Mouse (Mus musculus) testis, adult 2 months (tissue): Measurements from ENCODE around the gene AY358078. TPM values are rescaled to one million over a fixed set of nuclear protein-coding genes. Genes with fewer than 3 reads are reported as not detected.
"Not testable (repeated sequence)": the region's sequence is repeated elsewhere in the genome, so short reads cannot be mapped to it uniquely, and the experiment has no call there.

ENCODE experiments used
- H3K27ac ChIP-seq: fragments of 200-500 bp; 2 replicates; pipeline ENCODE4 v1.5.1; 2012; ENCODE audit warnings: low read depth, low read length; ENCODE audit not compliant: control insufficient read depth, insufficient read depth
- H3K27me3 ChIP-seq: fragments of 200-500 bp; 2 replicates; pipeline ENCODE4 v1.6.1; 2012; ENCODE audit warnings: mild to moderate bottlenecking, low read length, moderate library complexity; ENCODE audit not compliant: control insufficient read depth, insufficient read depth
- H3K36me3 ChIP-seq: fragments of 200-500 bp; 2 replicates; pipeline ENCODE4 v1.6.1; 2012; ENCODE audit warnings: mild to moderate bottlenecking, low read length; ENCODE audit not compliant: control insufficient read depth, insufficient read depth
- H3K4me1 ChIP-seq: fragments of 200-500 bp; 2 replicates; pipeline ENCODE4 v1.6.1; 2012; ENCODE audit warnings: low read length; ENCODE audit not compliant: control insufficient read depth, insufficient read depth
- H3K4me3 ChIP-seq: fragments of 200-500 bp; 2 replicates; pipeline ENCODE4 v1.5.1; 2012; ENCODE audit warnings: low read depth, mild to moderate bottlenecking, low read length, moderate library complexity, mixed read lengths; ENCODE audit not compliant: control insufficient read depth
- CTCF ChIP-seq: fragments of 200-500 bp; IDR thresholded peaks from 2 replicates; pipeline ENCODE4 v1.5.1; 2012; ENCODE audit warnings: low read depth, mild to moderate bottlenecking, inconsistent platforms, low read length, moderate library complexity; ENCODE audit not compliant: control insufficient read depth, insufficient read depth, insufficient replicate concordance
- POLR2A ChIP-seq: fragments of 200-500 bp; IDR thresholded peaks from 2 replicates; pipeline ENCODE4 v1.6.1; 2012; ENCODE audit warnings: low read depth, mild to moderate bottlenecking, inconsistent platforms, low read length, moderate library complexity; ENCODE audit not compliant: control insufficient read depth
- polyA plus RNA-seq: library from polyadenylated mRNA; depleted of rRNA; stranded (reverse); fragments of >200 nt; gene quantifications from 2 replicates; pipeline ENCODE4 v1.2.3, GENCODE M21; 2012; rRNA removed

AY358078 gene
- polyA plus RNA-seq = 1.1 and 1.3 TPM in 2 replicates

DNA sequence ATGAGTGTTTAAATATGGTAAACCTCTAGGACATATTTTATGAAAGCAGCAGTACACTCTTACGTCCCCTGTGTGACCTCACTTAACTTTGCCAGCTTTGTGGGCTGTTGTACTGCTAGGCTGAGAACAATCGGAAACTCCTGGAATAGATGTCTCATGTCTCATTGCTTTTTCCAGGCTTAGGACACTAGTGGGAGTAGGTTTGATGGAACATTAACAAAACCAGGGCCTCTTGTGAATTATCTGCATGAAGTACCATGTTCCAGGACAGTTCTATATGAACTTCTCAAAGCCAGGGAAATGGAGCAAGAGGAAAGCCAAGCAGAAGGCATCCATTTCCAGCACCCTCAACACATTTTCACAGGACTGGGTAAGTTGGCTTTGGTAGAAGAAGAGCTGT lies at the start of gene AY358078:
AY358078 (plus strand) TSS at position 301 of the 400 bp plus-strand sequence.
- Histone ChIP-seq H3K36me3 (no peaks in the 10 kb centered on the region), H3K27ac (no peak within 1 kb of the TSS)

DNA sequence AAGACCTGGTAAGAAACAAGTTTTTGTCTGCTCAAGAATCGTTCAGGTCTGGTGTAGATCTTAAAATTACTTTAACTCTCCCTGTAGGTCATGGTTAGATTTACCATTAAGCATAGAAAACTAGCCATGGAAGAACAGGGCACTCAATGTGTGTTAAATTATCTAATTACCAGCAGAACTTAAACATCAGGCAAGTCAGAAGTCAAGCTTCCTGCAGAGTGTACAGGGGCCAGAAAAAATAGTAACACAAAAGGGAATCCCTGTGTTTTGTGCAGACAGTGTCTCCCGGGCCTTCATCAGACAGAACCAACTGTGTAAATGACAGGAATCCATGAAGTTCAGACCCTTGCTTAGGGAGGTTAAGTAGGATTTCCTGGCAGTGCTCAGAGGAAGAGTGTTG lies 43.9 kb upstream of the AY358078 start:
- no peaks in the 10 kb centered on the region for H3K4me1 ChIP-seq
- TF ChIP-seq POLR2A (no peak), CTCF (no peak)
- H3K36me3 ChIP-seq = no peaks in the 10 kb centered on the region
- H3K4me3 ChIP-seq = no peak overlapping the region
- H3K27me3 ChIP-seq = no peaks in the 10 kb centered on the region
- no peak overlapping the region for H3K27ac ChIP-seq

More for the DNA sequence above, at the start of gene AY358078:
- H3K4me1 ChIP-seq = no peaks in the 10 kb centered on the region
- H3K4me3 ChIP-seq = no peak within 1 kb of the TSS
- TF ChIP-seq CTCF = no peak
- TF ChIP-seq POLR2A = no peak
- no peaks in the 10 kb centered on the region for H3K27me3 ChIP-seq

DNA sequence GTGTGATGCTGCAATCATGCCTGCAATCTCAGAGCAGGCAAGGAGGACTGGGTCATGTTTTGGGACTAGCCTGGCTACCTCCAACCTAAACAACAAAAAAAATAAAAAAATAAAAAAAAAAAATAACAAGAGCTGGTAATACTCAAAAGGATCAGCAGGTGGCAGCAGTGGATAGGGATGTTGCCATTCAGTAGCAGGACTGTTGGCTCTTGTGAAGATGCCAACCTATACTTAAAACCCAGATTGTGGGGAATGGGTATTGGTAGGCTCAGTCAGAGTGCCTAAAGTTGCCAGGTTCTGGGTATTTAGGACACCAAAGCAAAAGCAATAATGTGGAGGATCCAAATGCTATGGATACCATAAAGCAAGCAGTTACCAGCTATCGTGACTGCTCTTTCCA lies 28.5 kb upstream of the AY358078 start:
- H3K27ac ChIP-seq, H3K36me3 ChIP-seq, H3K4me3 ChIP-seq, H3K4me1 ChIP-seq, H3K27me3 ChIP-seq: not testable (repeated sequence)

DNA sequence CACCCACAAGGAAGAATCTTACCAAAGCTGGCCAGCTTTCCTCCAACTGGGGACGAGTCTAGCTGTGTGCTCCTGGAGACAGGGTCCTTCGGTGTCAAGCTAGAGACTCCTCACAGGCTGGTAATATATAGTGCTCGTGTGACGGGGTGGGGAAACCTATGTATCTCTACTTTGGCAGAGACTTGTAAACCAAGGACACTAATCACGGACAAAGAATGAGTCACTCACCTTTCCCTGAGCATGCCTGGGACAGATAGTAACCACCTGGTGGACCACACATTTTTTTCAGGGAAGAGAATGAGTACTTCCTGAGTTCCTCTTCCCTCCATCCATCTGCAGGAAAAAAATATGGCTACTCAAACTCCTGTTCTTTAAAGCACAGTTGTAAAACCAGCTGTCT lies 26.4 kb upstream of the AY358078 start, which contains the start of gene Ang4:
Ang4 (minus strand) TSS at position 101 of the 400 bp plus-strand sequence.
- no peaks in the 10 kb centered on the region for H3K4me1 ChIP-seq
- no peak within 1 kb of the TSS for H3K4me3 ChIP-seq
- H3K27ac ChIP-seq = no peak within 1 kb of the TSS
- H3K27me3 ChIP-seq = no peaks in the 10 kb centered on the region
- TF ChIP-seq POLR2A = no peak
- no peak for TF ChIP-seq CTCF
- no peaks in the 10 kb centered on the region for H3K36me3 ChIP-seq

DNA sequence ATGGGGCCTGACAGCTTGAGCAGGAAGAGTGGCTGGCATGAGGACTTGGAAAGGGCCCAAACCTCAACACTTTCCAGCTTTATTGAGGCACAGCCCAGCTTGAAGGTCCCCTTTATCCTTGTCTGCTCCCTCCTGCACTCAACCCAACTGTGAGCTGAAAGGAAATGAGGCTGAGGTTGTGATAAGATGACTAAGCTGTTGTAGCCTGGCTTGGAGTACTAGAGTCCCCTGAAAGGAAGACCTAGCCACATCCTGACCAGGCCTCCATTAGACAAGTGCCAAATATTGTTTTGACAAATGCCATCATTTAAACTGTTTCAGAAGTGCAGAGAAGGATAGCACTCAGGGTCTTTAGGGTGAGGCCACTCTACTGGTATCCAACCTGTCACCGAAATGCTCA lies 22.1 kb upstream of the AY358078 start:
- no peaks in the 10 kb centered on the region for H3K4me1 ChIP-seq

DNA sequence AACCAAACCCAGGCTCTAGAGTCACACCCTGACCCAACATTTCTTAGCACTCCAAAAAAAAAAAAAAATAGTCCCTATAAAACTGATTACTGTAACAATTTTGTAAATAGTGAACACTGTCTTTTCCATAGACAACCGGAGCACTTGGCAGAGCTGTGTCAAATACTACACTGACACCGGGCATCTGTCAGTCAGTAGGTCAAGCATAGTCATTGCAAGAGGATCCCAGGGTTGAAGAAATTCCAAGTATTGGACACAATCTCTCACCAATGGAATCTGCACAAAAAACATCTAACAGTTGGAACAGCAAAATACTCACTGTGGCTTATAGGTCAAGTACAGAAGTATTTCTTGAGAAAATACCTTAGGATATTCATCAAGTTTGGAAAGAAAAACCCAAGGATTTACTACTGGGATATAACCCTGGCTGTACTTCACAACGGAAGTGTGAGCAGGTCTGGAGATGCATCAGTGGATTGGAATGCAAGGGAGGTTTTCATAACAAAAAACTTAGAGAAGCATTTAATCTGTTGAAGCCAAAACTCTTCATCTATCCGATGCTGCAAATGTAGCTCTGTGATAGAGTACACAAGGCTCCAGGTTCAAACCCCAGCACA lies 20.9 kb upstream of the AY358078 start:
- no peaks in the 10 kb centered on the region for H3K27me3 ChIP-seq
- H3K4me3 ChIP-seq = no peak overlapping the region
- H3K36me3 ChIP-seq = no peaks in the 10 kb centered on the region
- H3K4me1 ChIP-seq = no peaks in the 10 kb centered on the region
- no peak for TF ChIP-seq POLR2A
- TF ChIP-seq CTCF = no peak
- H3K27ac ChIP-seq = no peak overlapping the region

More for the DNA sequence above, 22.1 kb upstream of the AY358078 start:
- no peak for TF ChIP-seq CTCF
- TF ChIP-seq POLR2A = no peak
- Histone ChIP-seq H3K27ac (no peak overlapping the region), H3K36me3 (no peaks in the 10 kb centered on the region), H3K27me3 (no peaks in the 10 kb centered on the region), H3K4me3 (no peak overlapping the region)

DNA sequence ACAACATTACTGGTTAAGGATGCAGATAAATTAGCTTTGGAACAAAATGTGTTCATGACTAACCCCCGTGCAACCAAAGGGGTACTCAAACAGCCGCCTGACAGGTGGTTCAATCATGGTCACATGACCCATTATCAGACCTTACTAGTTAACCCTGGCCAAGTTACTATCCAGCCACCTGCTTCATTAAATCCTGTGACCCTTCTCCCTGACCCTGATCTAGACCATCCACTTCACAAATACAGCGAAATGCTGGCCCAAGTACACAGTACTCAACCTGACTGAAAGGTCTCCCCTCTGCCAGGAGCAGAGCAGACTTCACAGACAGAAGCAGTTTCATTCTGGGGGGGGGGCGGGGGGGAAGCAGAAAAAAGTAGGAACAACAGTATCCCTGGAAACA lies 13.5 kb upstream of the AY358078 start:
- no peaks in the 10 kb centered on the region for H3K27me3 ChIP-seq
- no peak overlapping the region for H3K27ac ChIP-seq
- no peaks in the 10 kb centered on the region for H3K36me3 ChIP-seq
- H3K4me3 ChIP-seq = no peak overlapping the region
- H3K4me1 ChIP-seq = no peaks in the 10 kb centered on the region
- no peak for TF ChIP-seq POLR2A
- TF ChIP-seq CTCF = no peak

DNA sequence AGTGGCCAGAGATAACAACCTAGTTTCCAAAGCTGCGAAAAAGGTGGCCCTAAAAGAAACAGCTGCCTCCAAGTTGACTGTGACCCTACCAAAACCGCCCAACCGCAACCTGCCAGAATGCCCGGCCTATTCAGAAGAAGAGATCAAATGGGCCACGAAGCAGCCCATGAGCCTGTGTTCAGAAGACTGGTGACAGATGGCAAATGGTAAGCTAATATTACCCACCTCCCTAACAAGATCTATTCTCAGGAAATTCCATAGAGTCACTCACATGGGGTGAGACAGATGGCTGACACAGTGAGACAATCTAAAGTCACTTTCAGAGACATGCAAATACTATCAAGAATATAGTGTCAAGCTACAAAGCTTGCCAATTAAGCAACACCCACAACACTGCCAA lies 12.8 kb upstream of the AY358078 start:
- TF ChIP-seq POLR2A = no peak
- TF ChIP-seq CTCF = no peak
- Histone ChIP-seq H3K36me3 (no peaks in the 10 kb centered on the region), H3K27me3 (no peaks in the 10 kb centered on the region), H3K4me1 (no peaks in the 10 kb centered on the region), H3K4me3 (no peak overlapping the region), H3K27ac (no peak overlapping the region)
